Mouse (Mus musculus) liver, embryonic 14.5 days (tissue): ENCODE data around the gene Lztr1. TPM values are rescaled to one million over a fixed set of nuclear protein-coding genes. Genes with fewer than 3 reads are reported as not detected.

ENCODE experiments used
- ATAC-seq: fragments of 200-750 bp; cut with Nextera tagmentation; 2 replicates; pipeline ENCODE4 v1.8.0; 2017; ENCODE audit warnings: moderate number of reproducible peaks, mild to moderate bottlenecking, moderate library complexity; ENCODE audit not compliant: insufficient read depth
- DNase-seq, 3 experiments: peaks; one replicate each; pipeline ENCODE4 v3.0.0-alpha.2; 2012 to 2013; ENCODE audit warnings: low read depth in 3 of 3, low spot score in 3 of 3
- H3K27ac ChIP-seq: fragments of 300-500 bp; sonication (generic); 2 replicates; pipeline ENCODE4 v1.5.1; 2014; ENCODE audit warnings: moderate library complexity, mild to moderate bottlenecking, control low read depth, inconsistent platforms
- H3K27me3 ChIP-seq: fragments of 300-500 bp; sonication (generic); 2 replicates; pipeline ENCODE4 v1.6.1; 2014; ENCODE audit warnings: mild to moderate bottlenecking, low read length, moderate library complexity; ENCODE audit not compliant: control insufficient read depth, insufficient read depth
- H3K36me3 ChIP-seq: fragments of 300-500 bp; sonication (generic); replicated peaks from 2 replicates; pipeline ENCODE4 v1.6.1; 2014; ENCODE audit warnings: low read depth; ENCODE audit not compliant: control insufficient read depth, insufficient read depth
- H3K4me1 ChIP-seq, 2 experiments: fragments of 200-500 bp in 1 of 2; fragments of 300-500 bp in 1 of 2; sonication (generic) in 1 of 2; replicated peaks; 2 replicates each; pipeline ENCODE4 v1.6.1; 2012 to 2014; ENCODE audit warnings: antibody characterized with exemption in 1 of 2, inconsistent platforms in 1 of 2, low read length in 1 of 2; ENCODE audit not compliant: control insufficient read depth in 2 of 2, insufficient read depth in 2 of 2
- H3K4me2 ChIP-seq: fragments of 300-500 bp; sonication (generic); 2 replicates; pipeline ENCODE4 v1.6.1; 2014; ENCODE audit warnings: low read depth, mild to moderate bottlenecking, control low read depth, moderate library complexity
- H3K4me3 ChIP-seq, 2 experiments: fragments of 200-500 bp in 1 of 2; fragments of 300-500 bp in 1 of 2; sonication (generic) in 1 of 2; 2 replicates each; pipeline ENCODE4 v1.5.1; 2012 to 2014; ENCODE audit warnings: low read depth in 2 of 2, low read length in 2 of 2, mild to moderate bottlenecking in 2 of 2, control low read depth in 1 of 2, inconsistent platforms in 1 of 2, moderate library complexity in 1 of 2; ENCODE audit not compliant: insufficient read depth in 1 of 2
- H3K9ac ChIP-seq: fragments of 300-500 bp; sonication (generic); replicated peaks from 2 replicates; pipeline ENCODE4 v1.6.1; 2014; ENCODE audit warnings: mild to moderate bottlenecking, control low read depth, moderate library complexity
- H3K9me3 ChIP-seq: fragments of 300-500 bp; sonication (generic); 2 replicates; pipeline ENCODE4 v1.6.1; 2016; ENCODE audit warnings: low read length, mixed read lengths; ENCODE audit not compliant: control insufficient read depth
- CTCF ChIP-seq: IDR thresholded peaks from 2 replicates; pipeline ENCODE4 v1.5.1; 2016; ENCODE audit warnings: antibody characterized with exemption, low read depth, control low read depth
- EP300 ChIP-seq: IDR thresholded peaks from 2 replicates; pipeline ENCODE4 v1.6.1; 2016; ENCODE audit warnings: antibody characterized with exemption, low read depth
- WGBS: fragments of 180-500 bp; shearing (Covaris S2); extraction: QIAGEN DNeasy Blood & Tissue Kit; methylation state at CpG from one replicate; pipeline ENCODE4 v1.1.7; 2014; ENCODE audit not compliant: insufficient replicate concordance; 5-methylcytosine and 5-hydroxymethylcytosine counted together
- polyA plus RNA-seq, 2 experiments: library from polyadenylated mRNA; depleted of rRNA in 1 of 2; stranded (reverse) in 1 of 2; unstranded in 1 of 2; fragments of >200 nt; fragmentation: Nextera tagmentation in 1 of 2; extraction: Ambion mirVana in 1 of 2; gene quantifications; 2 replicates each; pipeline versions ENCODE4 v1.2.1 to v1.2.3; 2012 to 2014

The Lztr1 gene
- polyA plus RNA-seq, 2 experiments: 15.5 to 32.5 TPM

DNA sequence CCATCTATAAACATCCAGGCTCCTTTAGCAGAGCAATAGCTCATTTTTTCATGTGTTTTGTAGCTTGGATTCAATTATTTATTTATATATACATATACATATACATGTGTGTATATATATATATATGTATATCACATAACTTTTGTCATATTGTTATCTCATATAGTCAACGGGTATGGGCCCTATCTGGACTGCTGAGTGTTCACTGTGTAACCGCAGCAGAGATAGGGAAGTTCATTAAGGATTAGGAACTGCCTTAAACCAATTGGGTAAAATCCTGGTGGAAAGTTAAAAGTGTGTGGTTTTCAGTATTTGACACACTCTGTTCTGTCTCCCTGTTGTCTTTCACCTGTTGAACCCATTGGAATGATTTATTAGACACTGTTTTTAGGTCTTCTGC, 27.0 kb upstream of the Lztr1 start:
- WGBS: 10% methylated on average over 2 of the region's 2 CpGs
- no peak overlapping the region for H3K4me2 ChIP-seq
- no peaks in the 10 kb centered on the region for H3K9me3 ChIP-seq
- no peak overlapping the region for H3K9ac ChIP-seq
- DNase-seq (no peak), ATAC-seq (peak; percentile 56; the same call in 1 of the 2 replicates)
- TF ChIP-seq CTCF (no peak), EP300 (no peak)
- H3K4me3 ChIP-seq: no peak overlapping the region
- no peaks in the 10 kb centered on the region for H3K27me3 ChIP-seq
- peaks cover 5 to 19% of the 10 kb centered on the region in 2 experiments for H3K4me1 ChIP-seq
- peaks cover 25% of the 10 kb centered on the region for H3K36me3 ChIP-seq
- H3K27ac ChIP-seq: no peak overlapping the region

DNA sequence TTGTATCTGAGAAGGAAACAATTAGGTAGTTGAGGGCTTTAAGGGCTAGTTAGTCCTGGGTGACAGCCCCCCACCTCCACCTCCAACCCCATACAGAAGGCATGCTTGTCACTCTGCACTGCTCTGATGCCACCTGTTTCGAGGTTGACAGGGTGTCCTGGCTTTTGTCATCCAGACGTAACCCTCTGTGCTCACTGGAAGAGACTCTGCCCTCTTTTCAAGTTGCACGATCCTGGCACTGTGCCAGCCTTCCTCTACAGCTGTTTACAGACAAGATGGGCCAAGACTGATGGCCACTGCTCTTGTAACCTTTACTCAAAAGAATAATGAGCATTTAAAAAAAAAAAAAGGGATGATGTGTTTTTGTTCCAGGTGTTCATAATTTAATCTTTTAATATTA, 22.0 kb upstream of the Lztr1 start:
- no peak for ATAC-seq
- H3K36me3 ChIP-seq: peaks cover 25% of the 10 kb centered on the region

DNA sequence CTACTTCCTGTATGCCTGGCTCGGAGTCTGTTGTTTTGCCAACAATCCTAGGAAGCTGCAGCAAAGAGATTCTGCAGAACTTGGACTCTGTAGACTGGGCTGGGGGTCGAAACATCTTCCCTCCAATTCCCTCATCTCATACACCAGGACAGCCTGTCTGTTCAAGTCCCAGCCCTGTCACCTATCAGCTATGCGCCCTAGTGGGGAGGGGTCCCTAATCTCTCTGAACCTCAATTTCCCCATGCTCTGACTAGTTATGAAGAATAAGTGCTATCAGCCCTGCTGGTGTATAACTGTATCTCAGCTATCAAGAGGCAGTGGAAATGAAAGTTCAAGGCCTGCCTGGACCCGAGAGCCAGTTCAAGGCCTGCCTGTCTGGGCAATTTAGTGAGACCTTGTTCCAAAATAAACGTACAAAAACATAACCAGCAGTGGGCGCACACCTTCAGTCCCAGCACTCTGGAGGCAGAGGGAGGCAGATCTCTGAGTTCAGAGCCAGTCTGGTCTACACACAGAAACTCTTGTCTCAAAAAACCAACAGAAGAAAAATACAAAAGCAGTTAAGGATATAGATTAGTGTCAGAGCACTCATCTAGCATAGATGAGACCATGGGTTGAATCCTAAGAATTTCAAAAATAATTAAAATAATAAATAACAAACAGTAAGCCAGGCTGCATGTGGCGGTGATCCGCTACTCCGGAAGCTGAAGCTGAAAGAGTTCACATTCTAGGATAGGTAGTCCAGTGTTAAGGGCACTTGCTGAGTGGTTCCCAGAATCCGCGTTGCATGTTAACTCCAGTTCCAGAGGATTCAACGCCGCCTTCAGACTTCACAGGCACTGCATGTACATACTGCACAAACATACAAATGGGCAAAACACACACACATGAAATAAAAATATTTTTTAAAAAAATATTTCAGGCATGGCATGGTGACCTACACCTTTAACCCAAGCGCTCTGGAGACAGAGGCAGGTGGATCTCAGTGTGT, 19.7 kb upstream of the Lztr1 start:
- 0 out of 2 replicates have a peak, but pooled peaks have one; percentile 1 for ATAC-seq
- no peak for DNase-seq
- 50% methylated on average over 14 of the region's 14 CpGs for WGBS

More for the DNA sequence above, 22.0 kb upstream of the Lztr1 start:
- H3K27ac ChIP-seq: no peak overlapping the region
- H3K27me3 ChIP-seq: peaks cover 7% of the 10 kb centered on the region; the same call in 1 of the 2 replicates
- no peak for TF ChIP-seq EP300
- no peak for TF ChIP-seq CTCF
- no peaks in the 10 kb centered on the region for H3K9me3 ChIP-seq
- peaks cover 0 to 8% of the 10 kb centered on the region in 2 experiments; a peak in 3 of 4 replicates for H3K4me1 ChIP-seq
- 61% methylated on average over 3 of the region's 3 CpGs for WGBS
- no peak overlapping the region for H3K4me2 ChIP-seq
- H3K4me3 ChIP-seq: no peak overlapping the region
- no peak overlapping the region for H3K9ac ChIP-seq
- no peak for DNase-seq

DNA sequence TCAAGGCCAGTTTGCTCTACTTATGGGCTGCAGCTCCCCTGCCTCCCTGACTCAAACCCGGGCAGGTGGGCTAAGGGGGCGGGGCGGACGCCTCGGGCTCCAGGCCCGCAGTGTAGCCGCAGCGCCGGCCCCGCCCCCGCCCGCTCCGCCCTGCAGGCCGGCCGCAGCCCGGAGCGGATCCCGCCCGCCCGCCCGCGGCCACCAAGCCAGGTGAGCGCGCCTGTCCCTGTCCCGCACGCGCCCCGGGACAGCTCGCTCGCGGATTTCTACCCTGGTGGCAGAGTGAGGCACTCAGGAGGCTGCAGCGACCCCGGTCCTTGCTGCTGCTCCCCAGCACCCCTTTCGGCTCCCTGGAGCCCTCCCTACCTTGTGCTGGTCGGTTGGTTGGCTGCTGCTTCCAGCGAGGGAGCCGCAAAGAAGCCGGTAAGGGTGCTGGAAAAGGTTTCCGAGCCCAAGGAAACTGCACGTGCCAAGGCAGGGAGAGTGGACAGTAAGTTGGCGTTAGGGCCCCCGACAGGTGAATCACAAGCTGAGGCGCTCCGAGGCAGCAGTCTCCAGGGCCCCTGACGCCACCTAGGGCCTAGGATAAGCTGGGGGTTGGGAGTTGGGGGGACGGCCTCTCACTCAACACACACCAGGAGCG, 18.9 kb upstream of the Lztr1 start, which contains the start of gene Aifm3:
Gene Aifm3, plus strand, starts transcription at position 143 of the 643 bp plus-strand sequence.
- DNase-seq: no peak
- Histone ChIP-seq H3K27ac (no peak within 1 kb of the TSS), H3K4me2 (peak within 1 kb of the TSS; percentile 84), H3K9me3 (no peaks in the 10 kb centered on the region), H3K9ac (peak within 1 kb of the TSS; percentile 45), H3K36me3 (peaks cover 12% of the 10 kb centered on the region), H3K4me3 (peak within 1 kb of the TSS; percentile 42 to 58), H3K27me3 (peaks cover 7% of the 10 kb centered on the region; the same call in 1 of the 2 replicates), H3K4me1 (0 out of 4 replicates have a peak, but pooled peaks cover 0 to 2% of the 10 kb centered on the region in 2 experiments)
- 4% methylated on average over 43 of the region's 47 CpGs for WGBS
- no peak; the same call in 1 of the 2 replicates for TF ChIP-seq CTCF
- no peak for TF ChIP-seq EP300
- peak; percentile 71 for ATAC-seq

More for the DNA sequence above, 19.7 kb upstream of the Lztr1 start:
- peak overlapping the region in 1 of 2 experiments; percentile 58; a peak in 2 of 4 replicates for H3K4me3 ChIP-seq
- TF ChIP-seq CTCF (peak; percentile 47), EP300 (no peak)
- H3K9ac ChIP-seq: no peak overlapping the region
- H3K9me3 ChIP-seq: no peaks in the 10 kb centered on the region
- peak overlapping the region; percentile 84 for H3K4me2 ChIP-seq
- 0 out of 4 replicates have a peak, but pooled peaks cover 0 to 2% of the 10 kb centered on the region in 2 experiments for H3K4me1 ChIP-seq
- no peak overlapping the region for H3K27ac ChIP-seq
- peaks cover 19% of the 10 kb centered on the region for H3K36me3 ChIP-seq
- peaks cover 7% of the 10 kb centered on the region; the same call in 1 of the 2 replicates for H3K27me3 ChIP-seq
